Mouse (Mus musculus): Measurements from ENCODE around the gene Ddah1.

DNA sequence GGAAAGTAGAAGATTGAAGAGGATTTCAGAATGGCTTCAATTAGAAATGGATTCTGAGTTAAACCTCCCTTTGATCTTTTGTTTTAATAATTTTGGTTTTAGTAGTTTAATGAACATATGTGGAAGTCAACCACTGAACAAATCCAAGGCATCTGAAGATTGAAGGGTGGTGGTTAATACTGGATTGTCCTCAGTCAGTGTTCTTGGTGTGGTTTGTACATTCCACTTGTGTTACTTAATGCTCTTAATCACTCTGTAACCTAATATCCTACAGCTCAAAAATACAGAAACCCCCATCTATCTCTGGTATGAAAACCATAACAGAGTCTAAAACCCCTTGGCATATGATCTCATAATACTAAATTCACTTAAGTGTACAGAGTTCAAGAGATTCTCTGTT lies 79.8 kb downstream of the Ddah1 start:
- no peak for TF ChIP-seq CTCF (conservative IDR thresholded peaks at IDR 0.05; ENCODE audit: low read length)
- no peak for TF ChIP-seq POU5F1 (IDR thresholded peaks at IDR 0.05; ENCODE audit: borderline replicate concordance, low read length)
